Mouse (Mus musculus) heart, embryonic 14.5 days (tissue): ENCODE measurements at regions not wholly inside any gene's neighbourhood (a gene's known extent, or its start where the extent isn't known, plus 50 kb on each side); places are given as distances from the start of the nearest gene placed in this dataset.

Experiments
- ATAC-seq: fragments of 200-750 bp; cut with Nextera tagmentation; 2 replicates; pipeline ENCODE4 v1.8.0; 2017; ENCODE audit warnings: low read depth, moderate TSS enrichment; ENCODE audit not compliant: insufficient number of reproducible peaks, insufficient read depth, low FRiP score
- H3K27ac ChIP-seq, 2 experiments: fragments of 200-500 bp in 1 of 2; fragments of 300-500 bp in 1 of 2; sonication (generic) in 1 of 2; replicated peaks in 1 of 2; 2 replicates each; pipeline ENCODE4 v1.5.1; 2012 to 2014; ENCODE audit warnings: low read depth in 2 of 2, low read length in 2 of 2, control low read depth in 1 of 2, mild to moderate bottlenecking in 1 of 2, mixed read lengths in 1 of 2; ENCODE audit not compliant: control insufficient read depth in 1 of 2, insufficient read depth in 1 of 2
- H3K27me3 ChIP-seq: fragments of 300-500 bp; sonication (generic); 2 replicates; pipeline ENCODE4 v1.6.1; 2014; ENCODE audit warnings: mild to moderate bottlenecking, low read length, control low read depth; ENCODE audit not compliant: control insufficient read depth, insufficient read depth
- H3K36me3 ChIP-seq: fragments of 300-500 bp; sonication (generic); 2 replicates; pipeline ENCODE4 v1.6.1; 2014; ENCODE audit warnings: mild to moderate bottlenecking, control low read depth, low read length, mixed read lengths; ENCODE audit not compliant: control insufficient read depth, insufficient read depth
- H3K4me1 ChIP-seq, 2 experiments: fragments of 200-500 bp in 1 of 2; fragments of 300-500 bp in 1 of 2; sonication (generic) in 1 of 2; 2 replicates each; pipeline ENCODE4 v1.6.1; 2012 to 2014; ENCODE audit warnings: low read length in 2 of 2, control low read depth in 1 of 2, mixed read lengths in 1 of 2; ENCODE audit not compliant: control insufficient read depth in 2 of 2, insufficient read depth in 2 of 2
- H3K4me2 ChIP-seq: fragments of 300-500 bp; sonication (generic); 2 replicates; pipeline ENCODE4 v1.6.1; 2014; ENCODE audit warnings: mild to moderate bottlenecking, low read length
- H3K4me3 ChIP-seq, 2 experiments: fragments of 200-500 bp in 1 of 2; fragments of 300-500 bp in 1 of 2; sonication (generic) in 1 of 2; 2 replicates each; pipeline ENCODE4 v1.5.1; 2012 to 2014; ENCODE audit warnings: low read length in 2 of 2, mild to moderate bottlenecking in 2 of 2, control low read depth in 1 of 2, low read depth in 1 of 2, moderate library complexity in 1 of 2; ENCODE audit not compliant: control insufficient read depth in 1 of 2, insufficient read depth in 1 of 2
- H3K9ac ChIP-seq: fragments of 300-500 bp; sonication (generic); 2 replicates; pipeline ENCODE4 v1.6.1; 2014; ENCODE audit warnings: mild to moderate bottlenecking, low read length
- H3K9me3 ChIP-seq: fragments of 300-500 bp; sonication (generic); 2 replicates; pipeline ENCODE4 v1.6.1; 2016; ENCODE audit warnings: low read length, control low read depth; ENCODE audit not compliant: control insufficient read depth
- WGBS: fragments of 180-500 bp; shearing (Covaris S2); extraction: QIAGEN DNeasy Blood & Tissue Kit; methylation state at CpG from one replicate; pipeline ENCODE4 v1.1.7; 2014; 5-methylcytosine and 5-hydroxymethylcytosine counted together

- Histone ChIP-seq H3K4me1 (no peaks in the 10 kb centered on the region), H3K9ac (no peak overlapping the region), H3K4me3 (no peak overlapping the region), H3K36me3 (no peaks in the 10 kb centered on the region), H3K27ac (no peak overlapping the region), H3K27me3 (no peaks in the 10 kb centered on the region), H3K4me2 (no peak overlapping the region), H3K9me3 (no peaks in the 10 kb centered on the region)
- WGBS = 84% methylated on average over 10 of the region's 10 CpGs
- ATAC-seq = no peak
Observed at GRCm38 (mm10) chr6:143714461-143714860, 547.4 kb downstream of the Etnk1 start.

- Histone ChIP-seq H3K4me3 (no peak overlapping the region), H3K27ac (no peak overlapping the region), H3K4me1 (no peaks in the 10 kb centered on the region; a peak in 1 of 4 replicates), H3K4me2 (no peak overlapping the region), H3K27me3 (no peaks in the 10 kb centered on the region), H3K36me3 (no peaks in the 10 kb centered on the region), H3K9me3 (no peaks in the 10 kb centered on the region), H3K9ac (no peak overlapping the region)
- ATAC-seq = no peak
Observed at GRCm38 (mm10) chr6:143750074-143750473, 583.1 kb downstream of the Etnk1 start.

DNA sequence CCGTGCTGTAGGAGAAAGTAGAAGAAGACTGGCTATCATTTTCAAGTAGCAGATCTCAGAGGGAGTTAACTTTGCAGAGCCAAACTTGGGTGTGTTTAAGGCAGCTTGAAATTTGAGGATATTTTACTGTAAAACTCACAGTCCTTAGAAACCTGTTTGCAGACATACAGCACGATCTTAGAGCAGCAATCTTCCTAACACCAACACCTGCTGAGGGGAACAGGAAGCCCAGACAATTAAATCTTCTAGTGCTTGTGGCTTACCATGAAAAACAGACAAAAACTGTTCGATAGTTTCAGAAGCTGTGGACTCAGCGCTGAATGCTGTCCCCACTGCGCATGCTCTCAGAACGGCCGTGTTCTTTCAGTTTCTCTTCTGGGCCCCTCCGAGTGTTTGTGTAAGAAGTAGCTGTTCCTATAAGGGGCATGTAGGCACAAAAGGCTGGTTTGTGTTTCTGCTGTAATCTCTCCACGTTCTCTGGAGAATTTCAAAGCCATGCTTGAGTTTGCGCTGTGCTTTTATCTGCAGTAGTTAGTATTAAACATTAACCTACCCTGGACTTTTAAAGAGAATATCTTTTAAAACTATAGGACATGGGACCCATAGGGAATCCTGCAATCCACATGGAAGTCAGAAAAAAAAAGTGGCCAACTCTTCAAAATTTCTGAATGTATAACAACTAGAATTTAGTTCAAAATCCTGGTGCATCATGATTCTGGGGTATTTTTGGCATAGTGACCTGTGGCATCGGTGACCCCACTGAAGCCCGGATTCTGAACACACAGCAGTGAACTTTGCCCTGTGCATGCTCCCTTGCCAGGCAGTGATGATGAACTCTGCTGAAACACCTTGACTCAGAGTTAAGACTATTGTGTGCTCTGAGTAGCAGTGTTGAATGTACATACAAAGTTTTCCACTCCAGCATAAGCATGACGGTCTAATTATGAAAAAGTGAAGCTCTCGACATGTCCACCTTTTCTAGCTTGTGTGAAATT, 584.4 kb downstream of the Etnk1 start:
- Histone ChIP-seq H3K4me1 (no peaks in the 10 kb centered on the region; a peak in 1 of 4 replicates), H3K27ac (no peak overlapping the region), H3K27me3 (no peaks in the 10 kb centered on the region), H3K9me3 (no peaks in the 10 kb centered on the region), H3K4me2 (peak overlapping the region; percentile 30), H3K9ac (no peak overlapping the region), H3K36me3 (no peaks in the 10 kb centered on the region), H3K4me3 (no peak overlapping the region)
- ATAC-seq = no peak
- 64% methylated on average over 14 of the region's 14 CpGs for WGBS

- Histone ChIP-seq H3K36me3 (no peaks in the 10 kb centered on the region), H3K4me3 (no peak overlapping the region), H3K27me3 (no peaks in the 10 kb centered on the region), H3K27ac (no peak overlapping the region), H3K4me1 (no peaks in the 10 kb centered on the region), H3K4me2 (no peak overlapping the region), H3K9ac (no peak overlapping the region), H3K9me3 (no peaks in the 10 kb centered on the region)
- 57% methylated on average over 3 of the region's 3 CpGs for WGBS
- no peak for ATAC-seq
Observed at GRCm38 (mm10) chr6:143757462-143757861, 590.4 kb downstream of the Etnk1 start.

DNA sequence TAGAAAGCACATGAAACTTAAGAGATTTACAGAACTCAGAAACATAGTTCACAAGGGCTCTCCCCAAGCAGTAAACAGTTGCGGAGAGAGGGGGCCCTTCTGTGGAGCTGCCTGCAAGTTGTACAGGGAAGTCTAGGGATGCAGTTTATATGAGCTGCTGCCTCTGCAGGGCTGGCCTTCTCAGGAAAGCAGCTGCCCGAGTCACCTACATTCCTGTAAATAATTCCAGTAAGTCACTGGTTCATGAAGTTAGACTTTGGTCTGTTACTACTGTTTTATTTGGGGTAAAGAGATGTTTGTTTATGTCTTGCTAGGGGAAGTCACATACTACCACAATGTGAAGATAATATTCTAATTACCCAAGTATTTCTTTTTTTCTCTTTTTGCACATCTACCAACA, 601.1 kb downstream of the Etnk1 start:
- 68% methylated on average over 2 of the region's 2 CpGs for WGBS
- no peaks in the 10 kb centered on the region for H3K27me3 ChIP-seq

More for the DNA sequence above, 601.1 kb downstream of the Etnk1 start:
- Histone ChIP-seq H3K4me2 (no peak overlapping the region), H3K9me3 (no peaks in the 10 kb centered on the region), H3K27ac (no peak overlapping the region), H3K4me1 (no peaks in the 10 kb centered on the region), H3K36me3 (no peaks in the 10 kb centered on the region), H3K4me3 (no peak overlapping the region), H3K9ac (no peak overlapping the region)
- ATAC-seq = no peak
